Mouse (Mus musculus): ENCODE data around the gene Ocrl.

The Ocrl gene

GRCm38 (mm10) chrX:47985000-47985619 lies 72.9 kb downstream of the Ocrl start:
- peak; percentile 45 for DNase-seq

- DNase-seq, result no peak
Measured at GRCm38 (mm10) chrX:47988024-47988423, 75.8 kb downstream of the Ocrl start.

- DNase-seq, result peak; percentile 59
Measured at GRCm38 (mm10) chrX:47992606-47993005, 80.4 kb downstream of the Ocrl start.

DNA sequence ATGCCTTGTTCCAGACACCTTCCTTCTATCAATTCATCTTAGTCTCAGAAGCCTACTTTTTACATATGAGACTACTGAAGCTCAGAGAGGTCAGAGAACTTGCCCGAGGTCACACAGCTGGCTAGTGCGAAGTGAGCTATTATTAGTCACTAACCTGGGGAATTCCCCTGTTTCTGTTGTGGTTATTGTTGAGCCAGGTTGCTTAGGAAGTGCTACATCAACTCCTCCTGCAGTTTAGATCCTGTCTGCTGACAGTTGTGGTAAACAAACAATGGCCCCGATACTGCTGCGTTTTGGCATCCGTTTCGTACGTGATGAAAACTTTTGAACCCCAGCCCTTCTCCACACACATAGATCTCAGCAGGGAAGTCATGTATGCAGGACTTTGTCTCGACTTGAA lies 86.2 kb downstream of the Ocrl start:
- no peak for DNase-seq

- no peak for DNase-seq
Measured at GRCm38 (mm10) chrX:48001151-48001550, 89.0 kb downstream of the Ocrl start.

- DNase-seq, result no peak
Measured at GRCm38 (mm10) chrX:48004786-48005185, 92.6 kb downstream of the Ocrl start.

- no peak for DNase-seq
Measured at GRCm38 (mm10) chrX:48006062-48006461, 93.9 kb downstream of the Ocrl start.

- no peak for DNase-seq
Measured at GRCm38 (mm10) chrX:48011656-48012055, 99.5 kb downstream of the Ocrl start.

All from right cerebral cortex, adult 18-20 months (tissue).